9 mouse cellular contexts compared by ENCODE assay signal in genomic region chr9:43238167-43238566, GRCm38 (mm10). TPM values are rescaled to one million over a fixed set of nuclear protein-coding genes. Genes with fewer than 3 reads are reported as not detected.
DNase-seq lines count a peak whose midpoint lies in the region; ATAC-seq lines count a peak whose summit lies in the region.
"Had no signal": no experiment of that assay in that cellular context is flagged by ENCODE, and none has a peak within 500 bp of the region (broad histone marks: within the 10 kb centered on the region; RNA-seq: fewer than 3 reads in every experiment).

No protein-coding gene starts in this region.

- intact Hi-C loops in heart, postnatal 36 days (cut with DNase I), result no loop called here

- H3K4me2 ChIP-seq in heart, embryonic 12.5 days, result peak overlapping the region; percentile 75
- peak overlapping the region; percentile 76; the same call in 1 of the 2 replicates for H3K4me2 ChIP-seq in midbrain, embryonic 13.5 days (replicated peaks)
- H3K4me2 ChIP-seq in midbrain, embryonic 16.5 days (ENCODE audit: low read length), result no peak overlapping the region
- H3K4me2 ChIP-seq in stomach, embryonic 15.5 days, result peak overlapping the region; percentile 81

- no peak for DNase-seq in heart, postnatal 36 days
- no peak for DNase-seq in limb, embryonic 10.5 days (ENCODE audit: low spot score)
- DNase-seq in layer of hippocampus, adult 11-12 months (ENCODE audit: low spot score), result no peak
- DNase-seq in left cerebral cortex, adult 11 months (ENCODE audit: low spot score), result no peak

- 39% methylated on average over 2 of the region's 2 CpGs for WGBS in heart, embryonic 12.5 days
- 62% methylated on average over 2 of the region's 2 CpGs for WGBS in midbrain, embryonic 13.5 days
- WGBS in midbrain, embryonic 16.5 days, result 65% methylated on average over 2 of the region's 2 CpGs
- WGBS in limb, embryonic 10.5 days, result 26% methylated on average over 2 of the region's 2 CpGs
- 41% methylated on average over 2 of the region's 2 CpGs for WGBS in stomach, embryonic 15.5 days

- peak overlapping the region; percentile 93 for H3K9ac ChIP-seq in heart, embryonic 12.5 days
- H3K9ac ChIP-seq in midbrain, embryonic 13.5 days (replicated peaks), result no peak overlapping the region
- no peak overlapping the region for H3K9ac ChIP-seq in midbrain, embryonic 16.5 days (ENCODE audit: low read depth, low read length)
- peak overlapping the region; percentile 81 for H3K9ac ChIP-seq in stomach, embryonic 15.5 days

- no peaks in the 10 kb centered on the region for H3K36me3 ChIP-seq in heart, embryonic 12.5 days
- H3K36me3 ChIP-seq in midbrain, embryonic 13.5 days, result no peaks in the 10 kb centered on the region
- no peaks in the 10 kb centered on the region for H3K36me3 ChIP-seq in midbrain, embryonic 16.5 days (ENCODE audit: control insufficient read depth, insufficient read depth, low read length)
- H3K36me3 ChIP-seq in limb, embryonic 10.5 days, result peaks cover 46% of the 10 kb centered on the region
- H3K36me3 ChIP-seq in stomach, embryonic 15.5 days, result no peaks in the 10 kb centered on the region

- H3K27me3 ChIP-seq in heart, embryonic 12.5 days (replicated peaks), result no peaks in the 10 kb centered on the region
- H3K27me3 ChIP-seq in midbrain, embryonic 13.5 days, result peaks cover 47% of the 10 kb centered on the region
- peaks cover 32% of the 10 kb centered on the region for H3K27me3 ChIP-seq in midbrain, embryonic 16.5 days (ENCODE audit: control insufficient read depth, insufficient read depth, low read depth, low read length)
- H3K27me3 ChIP-seq in limb, embryonic 10.5 days (ENCODE audit: low read depth, poor library complexity, severe bottlenecking), result no peaks in the 10 kb centered on the region
- no peaks in the 10 kb centered on the region for H3K27me3 ChIP-seq in stomach, embryonic 15.5 days (replicated peaks)

- H3K27ac ChIP-seq in heart, embryonic 12.5 days (ENCODE audit: poor library complexity, severe bottlenecking), result no peak overlapping the region
- no peak overlapping the region for H3K27ac ChIP-seq in midbrain, embryonic 13.5 days
- H3K27ac ChIP-seq in midbrain, embryonic 16.5 days (ENCODE audit: low read length), result no peak overlapping the region
- H3K27ac ChIP-seq in limb, embryonic 10.5 days, result peak overlapping the region; percentile 93
- H3K27ac ChIP-seq in stomach, embryonic 15.5 days, result peak overlapping the region; percentile 95; the same call in 1 of the 2 replicates

- peaks cover 60% of the 10 kb centered on the region for H3K4me1 ChIP-seq in heart, embryonic 12.5 days (replicated peaks)
- peaks cover 20% of the 10 kb centered on the region for H3K4me1 ChIP-seq in midbrain, embryonic 13.5 days (replicated peaks)
- peaks cover 8% of the 10 kb centered on the region; the same call in 1 of the 2 replicates for H3K4me1 ChIP-seq in midbrain, embryonic 16.5 days (ENCODE audit: control insufficient read depth, insufficient read depth, low read length)
- peaks cover 81% of the 10 kb centered on the region for H3K4me1 ChIP-seq in limb, embryonic 10.5 days
- peaks cover 44% of the 10 kb centered on the region for H3K4me1 ChIP-seq in stomach, embryonic 15.5 days

- H3K4me3 ChIP-seq in heart, embryonic 12.5 days, result peak overlapping the region; percentile 95
- H3K4me3 ChIP-seq in midbrain, embryonic 13.5 days (replicated peaks), result peak overlapping the region; percentile 53; the same call in 1 of the 2 replicates
- no peak overlapping the region for H3K4me3 ChIP-seq in midbrain, embryonic 16.5 days (ENCODE audit: low read depth, low read length)
- H3K4me3 ChIP-seq in limb, embryonic 10.5 days, result peak overlapping the region; percentile 85
- H3K4me3 ChIP-seq in stomach, embryonic 15.5 days (replicated peaks), result peak overlapping the region; percentile 85

- no peaks in the 10 kb centered on the region for H3K9me3 ChIP-seq in heart, embryonic 12.5 days (replicated peaks)
- no peaks in the 10 kb centered on the region for H3K9me3 ChIP-seq in midbrain, embryonic 13.5 days
- no peaks in the 10 kb centered on the region for H3K9me3 ChIP-seq in midbrain, embryonic 16.5 days (replicated peaks; ENCODE audit: control insufficient read depth, low read length, poor library complexity, severe bottlenecking)
- no peaks in the 10 kb centered on the region for H3K9me3 ChIP-seq in limb, embryonic 10.5 days (replicated peaks)
- no peaks in the 10 kb centered on the region for H3K9me3 ChIP-seq in stomach, embryonic 15.5 days

- no peak for ATAC-seq in heart, embryonic 12.5 days (ENCODE audit: insufficient number of reproducible peaks, low FRiP score)
- ATAC-seq in midbrain, embryonic 13.5 days, result no peak
- no peak for ATAC-seq in midbrain, embryonic 16.5 days
- ATAC-seq in stomach, embryonic 15.5 days (ENCODE audit: insufficient read depth, low FRiP score, low read depth), result no peak

RNA-seq across cellular contexts. Expression of gene Oaf, which starts 1.5 kb away (rescaled TPM):
- 37.1 and 37.6 TPM in 2 replicates for polyA plus RNA-seq in heart, embryonic 12.5 days (2016; fragmentation: Nextera tagmentation; extraction: Ambion mirVana)
- 1 to 10 TPM; 8.2 to 8.9 TPM for total RNA-seq in heart, postnatal 36 days (2021)
- 5.6 and 7.1 TPM in 2 replicates for polyA plus RNA-seq in midbrain, embryonic 13.5 days (2015; fragmentation: Nextera tagmentation; extraction: Ambion mirVana)
- polyA plus RNA-seq in midbrain, embryonic 16.5 days (2015; fragmentation: Nextera tagmentation; extraction: Ambion mirVana), result 3.2 and 5.8 TPM in 2 replicates
- 68.6 and 87.4 TPM in 2 replicates for polyA plus RNA-seq in limb, embryonic 10.5 days (2016; fragmentation: Nextera tagmentation; extraction: Ambion mirVana)
- 60.6 and 65.7 TPM in 2 replicates for polyA plus RNA-seq in stomach, embryonic 15.5 days (2015; fragmentation: Nextera tagmentation; extraction: Ambion mirVana)

RNA-seq across cellular contexts. Expression of gene Pou2f3, which starts 28.0 kb away (rescaled TPM):
- polyA plus RNA-seq in heart, embryonic 12.5 days (2016; fragmentation: Nextera tagmentation; extraction: Ambion mirVana), result not detected in 2 replicates
- total RNA-seq in heart, postnatal 36 days (2021), result under 1 TPM; 0.14 to 0.27 TPM
- 0.08 TPM in 1 of 2 replicates, not detected in the other for polyA plus RNA-seq in midbrain, embryonic 13.5 days (2015; fragmentation: Nextera tagmentation; extraction: Ambion mirVana)
- polyA plus RNA-seq in midbrain, embryonic 16.5 days (2015; fragmentation: Nextera tagmentation; extraction: Ambion mirVana), result 0.07 TPM in 1 of 2 replicates, not detected in the other
- polyA plus RNA-seq in limb, embryonic 10.5 days (2016; fragmentation: Nextera tagmentation; extraction: Ambion mirVana), result 0.08 TPM in 1 of 2 replicates, not detected in the other
- polyA plus RNA-seq in stomach, embryonic 15.5 days (2015; fragmentation: Nextera tagmentation; extraction: Ambion mirVana), result 0.54 and 0.68 TPM in 2 replicates
- total RNA-seq: layer of hippocampus, postnatal 14 days had no signal

Comparison
In these comparisons a context has a peak if more than half of its experiments do, and no peak if none do; other contexts are left out.
1. H3K27ac ChIP-seq: peak in limb, embryonic 10.5 days (single experiment) and stomach, embryonic 15.5 days (single experiment); none in heart, embryonic 12.5 days (single experiment), midbrain, embryonic 13.5 days (single experiment) and midbrain, embryonic 16.5 days (single experiment).
2. H3K9ac ChIP-seq: peak in heart, embryonic 12.5 days (single experiment) and stomach, embryonic 15.5 days (single experiment); none in midbrain, embryonic 13.5 days (single experiment) and midbrain, embryonic 16.5 days (single experiment).